Mouse (Mus musculus) MEL (cell line): ENCODE data around the gene Gm21977.
"Not testable (repeated sequence)": the region's sequence is repeated elsewhere in the genome, so short reads cannot be mapped to it uniquely, and the experiment has no call there.

Experiments
- EP300 ChIP-seq, 2 experiments: IDR thresholded peaks; 2 replicates each; pipeline ENCODE4 v1.6.1; 2011; ENCODE audit warnings: improper control_type of control experiment in 2 of 2, low read length in 2 of 2, low read depth in 1 of 2, mild to moderate bottlenecking in 1 of 2
- POLR2A ChIP-seq, 2 experiments: IDR thresholded peaks; 2 replicates each; pipeline ENCODE4 v1.6.1; 2011 to 2012; ENCODE audit warnings: low read length in 2 of 2, mild to moderate bottlenecking in 2 of 2, control low read depth in 1 of 2, improper control_type of control experiment in 1 of 2, low read depth in 1 of 2, moderate library complexity in 1 of 2; ENCODE audit not compliant: control insufficient read depth in 1 of 2, insufficient read depth in 1 of 2, poor library complexity in 1 of 2

DNA sequence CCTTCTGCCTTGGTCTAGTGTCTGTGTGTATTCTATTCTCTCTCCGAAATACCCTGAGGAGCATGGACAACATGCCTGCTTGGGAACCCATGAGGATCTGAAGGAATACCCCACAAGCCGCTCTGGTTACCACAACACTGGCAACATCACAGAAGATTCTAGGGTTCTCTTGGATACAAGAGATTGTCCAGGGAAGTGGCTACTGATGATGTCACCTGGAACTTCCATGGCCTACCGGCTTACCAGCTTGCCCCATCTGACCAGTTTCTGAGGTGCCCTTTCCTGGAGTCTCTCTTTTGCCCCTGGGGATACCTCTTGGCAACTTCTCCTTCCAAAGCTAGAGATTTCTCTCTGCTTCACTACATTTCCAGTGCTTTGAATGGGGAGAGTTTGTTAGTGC, at the start of gene Gm21977:
- not testable (repeated sequence) for TF ChIP-seq POLR2A (IDR thresholded peaks at IDR 0.05; ENCODE audit: control insufficient read depth in 1 of 2, insufficient read depth in 1 of 2, low read depth in 1 of 2, low read length in 2 of 2, poor library complexity in 1 of 2); EP300 (IDR thresholded peaks at IDR 0.05; ENCODE audit: low read depth in 1 of 2, low read length in 2 of 2)
